Mouse (Mus musculus) cerebellum, adult 2 months (tissue): ENCODE results near the gene Pde6b.

ENCODE experiments used
- CTCF ChIP-seq: fragments of 200-500 bp; IDR thresholded peaks from 2 replicates; pipeline ENCODE4 v1.5.1; 2011; ENCODE audit warnings: low read depth, mild to moderate bottlenecking, control low read depth, low read length, moderate library complexity, borderline replicate concordance; ENCODE audit not compliant: insufficient read depth
- POLR2A ChIP-seq: fragments of 200-500 bp; IDR thresholded peaks from 2 replicates; pipeline ENCODE4 v1.6.1; 2011; ENCODE audit warnings: low read length, control low read depth, borderline replicate concordance; ENCODE audit not compliant: insufficient read depth

DNA sequence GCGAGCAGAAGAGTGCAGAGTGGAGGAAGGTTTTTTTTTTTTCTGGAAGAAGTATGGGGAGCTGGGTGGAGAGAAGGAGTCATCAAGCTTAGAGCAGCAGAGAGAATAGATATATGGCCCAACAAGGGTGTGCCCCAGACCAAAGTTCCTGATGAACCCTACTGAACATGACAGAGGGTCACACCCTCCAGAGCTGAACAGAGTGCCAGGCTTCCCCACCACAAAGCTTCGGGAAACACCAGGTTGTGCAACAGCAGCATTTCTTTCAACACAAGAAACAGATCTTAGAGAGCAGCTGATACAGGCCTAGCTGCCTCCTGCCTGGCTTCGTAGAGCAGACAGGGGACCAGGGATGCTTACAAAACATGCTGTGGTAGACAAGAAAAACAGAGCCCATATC, 58.8 kb downstream of the Pde6b start:
- TF ChIP-seq CTCF (no peak), POLR2A (no peak)
